Mouse (Mus musculus): ENCODE data around the gene Cep170. TPM values are rescaled to one million over a fixed set of nuclear protein-coding genes. Genes with fewer than 3 reads are reported as not detected.

Cep170 gene
- polyA plus RNA-seq, 1 experiment from 2014 or later = 97.9 TPM

- no peak for ATAC-seq (ENCODE audit: low FRiP score, low read depth)
- no peak overlapping the region for H3K4me3 ChIP-seq
- peaks cover 10% of the 10 kb centered on the region for H3K4me1 ChIP-seq (replicated peaks)
- peaks cover 12% of the 10 kb centered on the region for H3K36me3 ChIP-seq
- H3K27ac ChIP-seq (replicated peaks) = no peak overlapping the region
- H3K9ac ChIP-seq = no peak overlapping the region
- H3K9me3 ChIP-seq = no peaks in the 10 kb centered on the region
- no peak overlapping the region for H3K4me2 ChIP-seq
- H3K27me3 ChIP-seq = no peaks in the 10 kb centered on the region
- WGBS = 96% methylated on average over 1 of the region's 1 CpGs
Measured at GRCm38 (mm10) chr1:176792175-176792574, 21.7 kb downstream of the Cep170 start.

GRCm38 (mm10) chr1:176789326-176789725 is 24.5 kb downstream of the Cep170 start:
- 0 out of 2 replicates have a peak, but pooled peaks cover 5% of the 10 kb centered on the region for H3K4me1 ChIP-seq (replicated peaks)
- H3K36me3 ChIP-seq = peaks cover 25% of the 10 kb centered on the region
- no peaks in the 10 kb centered on the region for H3K27me3 ChIP-seq
- H3K4me3 ChIP-seq = no peak overlapping the region
- no peak overlapping the region for H3K4me2 ChIP-seq
- H3K9ac ChIP-seq = no peak overlapping the region
- 91% methylated on average over 7 of the region's 7 CpGs for WGBS
- ATAC-seq (ENCODE audit: low FRiP score, low read depth) = no peak
- no peak overlapping the region for H3K27ac ChIP-seq (replicated peaks)
- no peaks in the 10 kb centered on the region for H3K9me3 ChIP-seq

GRCm38 (mm10) chr1:176774533-176774932 is 39.3 kb downstream of the Cep170 start:
- Histone ChIP-seq H3K27ac (replicated peaks) (no peak overlapping the region), H3K36me3 (peaks cover 35% of the 10 kb centered on the region), H3K9ac (no peak overlapping the region), H3K4me1 (replicated peaks) (no peaks in the 10 kb centered on the region), H3K4me3 (no peak overlapping the region), H3K9me3 (no peaks in the 10 kb centered on the region), H3K27me3 (no peaks in the 10 kb centered on the region), H3K4me2 (no peak overlapping the region)
- ATAC-seq (ENCODE audit: low FRiP score, low read depth) = no peak
- WGBS = 43% methylated on average over 4 of the region's 4 CpGs

GRCm38 (mm10) chr1:176762295-176762694 is 51.6 kb downstream of the Cep170 start:
- Histone ChIP-seq H3K9ac (no peak overlapping the region), H3K36me3 (peaks cover 23% of the 10 kb centered on the region), H3K4me2 (no peak overlapping the region), H3K4me1 (replicated peaks) (no peaks in the 10 kb centered on the region), H3K4me3 (no peak overlapping the region), H3K27me3 (no peaks in the 10 kb centered on the region), H3K9me3 (no peaks in the 10 kb centered on the region), H3K27ac (replicated peaks) (no peak overlapping the region)
- ATAC-seq (ENCODE audit: low FRiP score, low read depth) = no peak
- WGBS = 76% methylated on average over 2 of the region's 2 CpGs

GRCm38 (mm10) chr1:176760673-176761072 is 53.2 kb downstream of the Cep170 start:
- H3K4me2 ChIP-seq = no peak overlapping the region
- H3K27me3 ChIP-seq = no peaks in the 10 kb centered on the region
- ATAC-seq (ENCODE audit: low FRiP score, low read depth) = no peak
- no peak overlapping the region for H3K4me3 ChIP-seq
- 98% methylated on average over 1 of the region's 1 CpGs for WGBS
- H3K9ac ChIP-seq = no peak overlapping the region
- H3K36me3 ChIP-seq = peaks cover 35% of the 10 kb centered on the region
- no peaks in the 10 kb centered on the region for H3K9me3 ChIP-seq
- H3K4me1 ChIP-seq (replicated peaks) = no peaks in the 10 kb centered on the region
- no peak overlapping the region for H3K27ac ChIP-seq (replicated peaks)

GRCm38 (mm10) chr1:176755586-176755985 is 58.3 kb downstream of the Cep170 start:
- Histone ChIP-seq H3K27ac (replicated peaks) (no peak overlapping the region), H3K4me1 (replicated peaks) (peaks cover 8% of the 10 kb centered on the region), H3K9me3 (no peaks in the 10 kb centered on the region), H3K9ac (no peak overlapping the region), H3K27me3 (no peaks in the 10 kb centered on the region), H3K4me3 (no peak overlapping the region), H3K4me2 (no peak overlapping the region), H3K36me3 (peaks cover 39% of the 10 kb centered on the region)
- ATAC-seq (ENCODE audit: low FRiP score, low read depth) = no peak
- WGBS = 91% methylated on average over 9 of the region's 9 CpGs

- H3K36me3 ChIP-seq = peaks cover 30% of the 10 kb centered on the region
- H3K9ac ChIP-seq = no peak overlapping the region
- H3K9me3 ChIP-seq = no peaks in the 10 kb centered on the region
- H3K4me2 ChIP-seq = no peak overlapping the region
- WGBS = 52% methylated on average over 14 of the region's 14 CpGs
- H3K27me3 ChIP-seq = no peaks in the 10 kb centered on the region
- H3K4me1 ChIP-seq (replicated peaks) = peaks cover 8% of the 10 kb centered on the region
- H3K27ac ChIP-seq (replicated peaks) = no peak overlapping the region
- H3K4me3 ChIP-seq = no peak overlapping the region
- ATAC-seq (ENCODE audit: low FRiP score, low read depth) = no peak
Measured at GRCm38 (mm10) chr1:176753861-176754718, 59.8 kb downstream of the Cep170 start.

- peaks cover 10% of the 10 kb centered on the region for H3K36me3 ChIP-seq
- H3K9ac ChIP-seq = no peak overlapping the region
- ATAC-seq (ENCODE audit: low FRiP score, low read depth) = no peak
- peaks cover 8% of the 10 kb centered on the region for H3K4me1 ChIP-seq (replicated peaks)
- 94% methylated on average over 7 of the region's 7 CpGs for WGBS
- no peak overlapping the region for H3K4me2 ChIP-seq
- no peak overlapping the region for H3K4me3 ChIP-seq
- no peak overlapping the region for H3K27ac ChIP-seq (replicated peaks)
- H3K9me3 ChIP-seq = no peaks in the 10 kb centered on the region
- H3K27me3 ChIP-seq = no peaks in the 10 kb centered on the region
Measured at GRCm38 (mm10) chr1:176749708-176750107, 64.2 kb downstream of the Cep170 start.

- Histone ChIP-seq H3K4me1 (replicated peaks) (no peaks in the 10 kb centered on the region), H3K27me3 (no peaks in the 10 kb centered on the region), H3K4me3 (no peak overlapping the region), H3K9ac (no peak overlapping the region), H3K4me2 (no peak overlapping the region), H3K27ac (replicated peaks) (no peak overlapping the region), H3K36me3 (peaks cover 56% of the 10 kb centered on the region), H3K9me3 (no peaks in the 10 kb centered on the region)
- WGBS = 97% methylated on average over 2 of the region's 2 CpGs
- ATAC-seq (ENCODE audit: low FRiP score, low read depth) = no peak
Measured at GRCm38 (mm10) chr1:176732834-176733233, 81.0 kb downstream of the Cep170 start.

GRCm38 (mm10) chr1:176730528-176730927 is 83.3 kb downstream of the Cep170 start:
- 93% methylated on average over 2 of the region's 2 CpGs for WGBS
- Histone ChIP-seq H3K4me2 (no peak overlapping the region), H3K9me3 (no peaks in the 10 kb centered on the region), H3K4me1 (replicated peaks) (no peaks in the 10 kb centered on the region), H3K9ac (no peak overlapping the region), H3K27me3 (no peaks in the 10 kb centered on the region), H3K4me3 (no peak overlapping the region), H3K36me3 (peaks cover 39% of the 10 kb centered on the region), H3K27ac (replicated peaks) (no peak overlapping the region)
- no peak for ATAC-seq (ENCODE audit: low FRiP score, low read depth)

- Histone ChIP-seq H3K9ac (no peak overlapping the region), H3K4me3 (no peak overlapping the region), H3K36me3 (peaks cover 22% of the 10 kb centered on the region), H3K27me3 (no peaks in the 10 kb centered on the region), H3K4me2 (no peak overlapping the region), H3K27ac (replicated peaks) (no peak overlapping the region), H3K4me1 (replicated peaks) (no peaks in the 10 kb centered on the region), H3K9me3 (no peaks in the 10 kb centered on the region)
- ATAC-seq (ENCODE audit: low FRiP score, low read depth) = no peak
- WGBS = 85% methylated on average over 2 of the region's 2 CpGs
Measured at GRCm38 (mm10) chr1:176727372-176727771, 86.5 kb downstream of the Cep170 start.

GRCm38 (mm10) chr1:176724771-176725170 is 89.1 kb downstream of the Cep170 start:
- 0 out of 2 replicates have a peak, but pooled peaks cover 3% of the 10 kb centered on the region for H3K36me3 ChIP-seq
- no peak overlapping the region for H3K27ac ChIP-seq (replicated peaks)
- no peak overlapping the region for H3K9ac ChIP-seq
- WGBS = 94% methylated on average over 20 of the region's 20 CpGs
- no peak overlapping the region for H3K4me3 ChIP-seq
- ATAC-seq (ENCODE audit: low FRiP score, low read depth) = no peak
- no peaks in the 10 kb centered on the region for H3K27me3 ChIP-seq
- no peaks in the 10 kb centered on the region for H3K4me1 ChIP-seq (replicated peaks)
- H3K4me2 ChIP-seq = no peak overlapping the region
- H3K9me3 ChIP-seq = no peaks in the 10 kb centered on the region

All from hindbrain, embryonic 15.5 days (tissue).